Mouse (Mus musculus) heart, embryonic 10.5 days (tissue): ENCODE measurements at regions not wholly inside any gene's neighbourhood (a gene's known extent, or its start where the extent isn't known, plus 50 kb on each side); places are given as distances from the start of the nearest gene placed in this dataset.

ENCODE experiments used
- DNase-seq: peaks from one replicate; pipeline ENCODE4 v3.0.0-alpha.2; 2017; ENCODE audit warnings: low spot score
- H3K27ac ChIP-seq: fragments of 300-500 bp; sonication (generic); 2 replicates; pipeline ENCODE4 v1.5.1; 2016; ENCODE audit warnings: mild to moderate bottlenecking
- H3K27me3 ChIP-seq: fragments of 300-500 bp; sonication (generic); 2 replicates; pipeline ENCODE4 v1.6.1; 2016; ENCODE audit warnings: mild to moderate bottlenecking; ENCODE audit not compliant: poor library complexity, insufficient read depth, severe bottlenecking
- H3K36me3 ChIP-seq: fragments of 300-500 bp; sonication (generic); 2 replicates; pipeline ENCODE4 v1.6.1; 2016; ENCODE audit warnings: mild to moderate bottlenecking, moderate library complexity
- H3K4me1 ChIP-seq: fragments of 300-500 bp; sonication (generic); 2 replicates; pipeline ENCODE4 v1.6.1; 2016; ENCODE audit warnings: mild to moderate bottlenecking
- H3K4me3 ChIP-seq: fragments of 300-500 bp; sonication (generic); 2 replicates; pipeline ENCODE4 v1.5.1; 2016; ENCODE audit warnings: mild to moderate bottlenecking, moderate library complexity
- H3K9me3 ChIP-seq: fragments of 300-500 bp; sonication (generic); 2 replicates; pipeline ENCODE4 v1.6.1; 2016; ENCODE audit warnings: mild to moderate bottlenecking, moderate library complexity
- WGBS: fragments of 180-500 bp; shearing (Covaris S2); methylation state at CpG from one replicate; pipeline ENCODE4 v1.1.7; 2016; 5-methylcytosine and 5-hydroxymethylcytosine counted together

DNA sequence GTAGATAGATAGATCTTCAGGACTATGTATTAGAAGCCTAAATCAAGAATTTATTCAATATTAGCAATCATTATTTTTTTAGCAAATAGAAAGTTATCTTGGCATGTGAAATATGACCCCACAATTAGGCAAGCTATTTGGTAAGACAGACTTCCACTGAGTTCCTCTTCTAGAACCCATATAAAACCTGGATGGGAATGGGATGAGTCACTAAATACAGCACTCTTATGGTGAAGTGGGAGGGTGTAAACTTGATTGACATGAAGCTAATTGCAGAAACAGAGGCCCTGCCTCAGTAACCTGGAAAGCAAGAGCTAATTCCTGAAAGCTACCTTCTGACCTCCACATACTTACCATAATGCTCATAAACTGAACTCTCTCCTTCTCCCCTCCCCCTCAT is 723.2 kb upstream of the Zeb2 start:
- DNase-seq: no peak
- Histone ChIP-seq H3K4me3 (no peak overlapping the region), H3K4me1 (no peaks in the 10 kb centered on the region), H3K9me3 (no peaks in the 10 kb centered on the region), H3K27me3 (no peaks in the 10 kb centered on the region), H3K27ac (no peak overlapping the region), H3K36me3 (no peaks in the 10 kb centered on the region)

DNA sequence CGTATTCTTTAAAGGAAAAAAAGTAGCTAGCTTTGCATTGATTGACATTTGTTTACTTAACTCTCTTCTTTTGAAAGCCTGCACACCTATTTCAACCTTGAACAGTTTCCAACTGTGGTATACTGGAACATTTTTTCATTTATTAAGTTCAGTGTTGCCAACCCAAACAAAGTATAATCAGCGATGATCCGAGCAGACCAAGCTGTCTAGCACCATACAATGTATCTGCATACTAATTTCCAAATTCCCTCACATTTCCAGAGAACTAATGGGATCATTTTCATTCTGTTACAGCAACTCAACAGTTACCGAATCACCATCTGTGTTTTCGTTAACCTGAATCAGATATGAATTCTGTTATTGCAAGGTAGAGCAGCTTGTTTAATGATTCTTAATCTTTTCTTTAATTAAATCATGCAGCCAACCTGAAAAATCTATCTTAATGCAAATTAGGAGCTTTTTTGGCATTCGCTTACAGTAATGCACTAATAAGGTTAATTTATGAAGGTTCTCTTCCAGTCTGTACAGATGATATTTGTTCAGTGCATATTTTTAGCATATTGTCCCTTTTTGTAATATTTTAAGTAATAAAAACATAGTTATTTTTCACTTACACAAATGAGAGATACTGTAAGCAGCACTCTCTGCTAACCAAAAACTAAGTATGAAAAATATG is 719.5 kb upstream of the Zeb2 start:
- H3K36me3 ChIP-seq: no peaks in the 10 kb centered on the region
- H3K27me3 ChIP-seq: no peaks in the 10 kb centered on the region
- no peaks in the 10 kb centered on the region for H3K9me3 ChIP-seq
- no peak for DNase-seq
- no peaks in the 10 kb centered on the region for H3K4me1 ChIP-seq
- WGBS: 82% methylated on average over 6 of the region's 6 CpGs
- H3K27ac ChIP-seq: no peak overlapping the region
- no peak overlapping the region for H3K4me3 ChIP-seq

DNA sequence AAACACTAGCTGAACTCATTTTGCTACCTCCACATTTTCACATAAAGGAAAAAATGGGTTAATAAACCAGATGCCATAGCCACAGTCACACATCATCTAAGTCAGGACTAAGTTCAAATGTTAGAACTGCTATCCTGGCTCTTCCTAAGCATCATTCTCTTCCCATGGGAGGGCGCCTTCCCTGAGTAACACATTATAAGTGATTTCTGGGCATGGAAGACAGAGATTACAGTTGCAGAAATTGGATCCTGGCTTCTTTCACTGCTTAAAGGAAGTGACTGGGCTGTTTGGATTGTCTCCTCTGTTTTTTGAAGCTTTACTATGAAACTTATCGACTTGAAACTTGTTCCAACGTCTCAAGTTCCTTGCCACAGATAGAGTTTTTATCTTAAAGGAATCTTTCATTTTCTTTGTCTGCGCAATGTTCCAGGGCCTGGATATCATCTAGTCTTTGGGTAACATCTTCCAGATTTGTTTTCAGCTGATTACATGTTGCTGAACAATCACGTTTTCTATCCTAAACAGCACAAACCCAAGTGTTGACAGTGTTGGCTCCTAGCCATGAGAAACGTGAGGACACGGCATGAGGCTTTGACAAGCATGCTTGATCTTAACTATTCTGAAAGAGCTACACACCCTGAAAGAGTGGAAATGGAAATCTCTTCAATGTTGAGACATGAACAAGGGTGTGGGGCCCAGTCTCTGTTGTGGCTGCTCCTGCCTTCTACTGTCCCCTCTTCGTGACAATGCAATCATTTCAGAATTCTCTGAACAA is 700.9 kb upstream of the Zeb2 start:
- WGBS: 58% methylated on average over 8 of the region's 8 CpGs
- no peaks in the 10 kb centered on the region for H3K36me3 ChIP-seq
- H3K27ac ChIP-seq: no peak overlapping the region
- no peaks in the 10 kb centered on the region for H3K4me1 ChIP-seq
- no peaks in the 10 kb centered on the region for H3K9me3 ChIP-seq
- DNase-seq: no peak
- no peaks in the 10 kb centered on the region for H3K27me3 ChIP-seq
- H3K4me3 ChIP-seq: no peak overlapping the region

DNA sequence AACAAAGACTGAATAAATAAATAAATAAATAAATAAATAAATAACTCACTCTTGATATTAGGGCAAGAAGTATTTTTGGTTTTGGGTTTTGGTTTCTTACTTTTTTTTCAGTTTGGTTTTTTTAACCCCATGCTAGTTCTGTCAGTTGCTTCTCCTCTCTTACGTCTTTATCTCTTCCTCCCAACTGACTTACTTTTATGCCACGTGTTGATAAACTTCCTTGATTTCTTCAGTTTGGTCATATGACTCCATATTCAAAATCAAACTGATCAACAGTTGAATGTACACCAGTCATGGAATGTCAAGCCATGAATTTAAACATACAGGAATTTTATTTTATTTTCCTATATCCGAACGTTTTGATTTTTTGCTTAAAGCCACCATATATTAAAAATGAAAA is 697.5 kb upstream of the Zeb2 start:
- Histone ChIP-seq H3K4me3 (no peak overlapping the region), H3K9me3 (no peaks in the 10 kb centered on the region), H3K36me3 (no peaks in the 10 kb centered on the region), H3K27me3 (no peaks in the 10 kb centered on the region), H3K4me1 (no peaks in the 10 kb centered on the region), H3K27ac (no peak overlapping the region)
- 87% methylated on average over 4 of the region's 4 CpGs for whole genome bisulfite sequencing
- no peak for DNase-seq

DNA sequence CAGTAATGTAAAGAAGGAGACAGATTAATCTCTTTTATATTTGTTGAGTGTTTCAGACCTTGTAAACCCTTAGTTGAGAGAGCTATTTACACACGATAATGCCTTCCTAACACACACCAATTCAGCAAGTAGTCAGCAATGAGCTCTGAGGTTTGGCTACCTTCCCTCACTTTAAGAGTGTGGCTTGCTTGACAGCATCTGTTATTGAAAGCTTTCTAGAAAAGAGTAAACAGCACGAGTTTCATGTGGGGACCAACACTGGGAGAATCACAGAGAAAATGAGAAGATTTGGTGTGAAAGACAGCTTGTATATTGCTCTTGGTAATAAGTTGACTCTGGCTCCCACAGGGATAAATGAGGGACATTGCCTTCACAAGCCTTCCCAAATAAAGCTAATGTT is 688.1 kb upstream of the Zeb2 start:
- Histone ChIP-seq H3K27ac (no peak overlapping the region), H3K9me3 (no peaks in the 10 kb centered on the region), H3K4me3 (no peak overlapping the region), H3K36me3 (no peaks in the 10 kb centered on the region), H3K4me1 (no peaks in the 10 kb centered on the region), H3K27me3 (no peaks in the 10 kb centered on the region)
- DNase-seq: no peak
- 64% methylated on average over 2 of the region's 2 CpGs for WGBS

DNA sequence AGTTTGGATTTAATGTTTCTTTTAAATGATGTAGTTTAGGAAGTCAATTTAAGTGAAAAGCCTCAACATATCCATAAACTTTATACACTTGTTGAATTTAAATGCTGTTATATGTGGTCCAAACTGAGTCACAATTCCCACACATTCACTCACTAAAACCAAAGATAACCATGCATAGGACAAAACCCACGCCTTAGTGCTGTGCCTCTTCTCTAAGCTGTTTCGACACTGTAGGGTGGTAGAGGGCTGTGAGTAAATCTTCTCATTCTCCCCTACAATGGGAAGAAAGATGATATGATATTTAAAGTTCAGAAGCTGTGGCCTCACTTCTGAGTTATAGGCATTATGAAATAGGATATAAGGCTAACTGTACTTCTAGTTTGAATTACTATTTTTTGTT is 682.9 kb upstream of the Zeb2 start:
- Histone ChIP-seq H3K36me3 (no peaks in the 10 kb centered on the region), H3K4me3 (no peak overlapping the region), H3K4me1 (no peaks in the 10 kb centered on the region), H3K27ac (no peak overlapping the region), H3K27me3 (no peaks in the 10 kb centered on the region), H3K9me3 (no peaks in the 10 kb centered on the region)
- WGBS: 71% methylated on average over 2 of the region's 2 CpGs
- no peak for DNase-seq

DNA sequence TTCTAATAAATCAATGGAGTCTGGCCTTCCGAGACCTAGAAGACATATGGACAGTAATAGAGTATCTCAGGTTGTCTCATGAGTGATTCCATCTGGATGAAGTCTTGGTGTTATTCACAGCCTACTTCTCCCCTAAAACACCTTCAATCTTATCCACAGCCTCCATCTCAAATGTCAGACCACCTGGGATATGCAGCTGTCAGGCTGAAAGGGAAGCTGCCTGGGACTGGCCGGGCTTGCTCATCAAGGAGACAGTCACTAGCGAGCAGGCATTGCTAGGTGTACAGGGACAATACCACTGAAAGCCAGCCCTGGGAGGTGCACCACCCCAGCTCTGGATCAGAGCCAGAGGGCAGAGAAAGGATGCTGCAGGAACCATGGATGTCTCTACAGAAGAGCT is 676.4 kb upstream of the Zeb2 start:
- Histone ChIP-seq H3K4me1 (no peaks in the 10 kb centered on the region), H3K36me3 (no peaks in the 10 kb centered on the region), H3K9me3 (no peaks in the 10 kb centered on the region), H3K27ac (no peak overlapping the region), H3K4me3 (no peak overlapping the region), H3K27me3 (no peaks in the 10 kb centered on the region)
- WGBS: 69% methylated on average over 3 of the region's 3 CpGs
- no peak for DNase-seq

DNA sequence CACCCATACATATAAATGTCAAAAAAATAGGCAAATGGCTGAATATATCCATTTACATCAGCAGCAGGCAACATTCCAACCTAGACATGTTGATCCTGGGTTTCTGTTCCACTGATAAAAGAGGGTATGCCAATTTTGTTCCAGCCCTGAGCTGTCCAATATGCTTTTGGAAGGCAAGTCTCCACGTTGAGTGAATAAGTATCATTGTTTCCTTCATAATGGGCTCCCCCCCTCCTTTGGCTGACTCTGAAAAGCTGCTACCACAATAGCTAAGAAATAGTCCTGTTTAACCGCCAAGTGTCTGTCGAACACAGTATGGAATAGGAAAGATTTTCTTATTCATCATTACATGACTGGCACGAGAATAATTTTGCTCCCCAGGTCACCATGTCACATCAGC is 672.5 kb upstream of the Zeb2 start:
- no peaks in the 10 kb centered on the region for H3K4me1 ChIP-seq
- no peaks in the 10 kb centered on the region for H3K9me3 ChIP-seq
- no peaks in the 10 kb centered on the region for H3K27me3 ChIP-seq
- DNase-seq: no peak
- H3K36me3 ChIP-seq: no peaks in the 10 kb centered on the region
- no peak overlapping the region for H3K27ac ChIP-seq
- 75% methylated on average over 4 of the region's 4 CpGs for WGBS
- no peak overlapping the region for H3K4me3 ChIP-seq

DNA sequence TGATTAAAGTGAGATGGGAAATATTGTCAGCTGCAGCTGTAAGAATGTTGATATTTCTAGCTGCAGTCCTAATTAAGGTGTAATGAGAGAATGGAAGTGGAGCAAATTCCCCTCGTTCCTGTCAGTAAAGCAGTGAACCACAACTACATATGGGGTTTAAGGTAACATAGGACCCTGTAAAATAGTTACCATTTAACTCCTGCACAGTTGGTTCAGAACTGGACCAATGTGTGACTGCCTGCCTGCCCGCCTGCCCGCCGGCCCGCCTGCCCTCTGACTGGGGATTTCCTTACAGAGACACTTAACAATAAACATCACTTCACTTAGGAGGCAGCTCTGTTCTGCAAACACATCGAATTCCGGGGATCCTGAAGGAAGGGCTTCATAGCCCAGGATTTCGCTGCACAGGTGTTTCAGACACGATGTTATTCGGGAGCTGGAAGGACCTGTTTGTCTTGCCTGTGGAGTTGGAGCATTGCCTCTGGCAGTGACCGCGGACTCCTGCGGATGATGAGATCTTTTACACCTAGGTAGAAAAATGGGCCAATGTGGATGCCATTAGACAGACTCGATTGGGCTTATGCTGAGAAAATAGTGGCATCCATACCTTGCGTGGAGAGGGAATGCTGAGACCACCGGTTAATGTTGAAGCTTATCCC is 670.7 kb upstream of the Zeb2 start:
- DNase-seq: no peak
- H3K9me3 ChIP-seq: no peaks in the 10 kb centered on the region
- WGBS: 64% methylated on average over 16 of the region's 16 CpGs

DNA sequence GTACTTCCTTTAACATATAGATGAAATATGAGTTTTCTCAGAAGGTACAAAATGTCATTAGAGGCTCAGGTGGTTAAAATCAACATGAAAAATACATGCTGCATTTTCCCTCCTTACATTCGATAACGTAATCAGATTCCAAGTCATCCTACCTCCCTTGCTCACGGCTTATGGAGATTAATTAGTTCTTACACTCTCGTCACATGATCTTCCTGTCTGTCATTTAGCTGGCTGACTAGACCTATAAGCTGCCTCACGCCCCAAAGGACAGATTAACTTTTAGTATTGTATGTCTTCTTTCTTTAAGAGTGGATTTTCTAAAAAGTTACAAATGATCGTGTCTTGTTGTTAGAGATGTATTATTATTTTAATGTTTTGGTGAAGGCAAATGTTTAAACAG is 669.6 kb upstream of the Zeb2 start:
- H3K36me3 ChIP-seq: no peaks in the 10 kb centered on the region
- DNase-seq: no peak
- no peak overlapping the region for H3K4me3 ChIP-seq
- no peaks in the 10 kb centered on the region for H3K4me1 ChIP-seq
- no peak overlapping the region for H3K27ac ChIP-seq
- no peaks in the 10 kb centered on the region for H3K9me3 ChIP-seq
- 75% methylated on average over 6 of the region's 6 CpGs for WGBS
- H3K27me3 ChIP-seq: no peaks in the 10 kb centered on the region

More for the DNA sequence above, 670.7 kb upstream of the Zeb2 start:
- no peak overlapping the region for H3K4me3 ChIP-seq
- H3K4me1 ChIP-seq: no peaks in the 10 kb centered on the region
- H3K27me3 ChIP-seq: no peaks in the 10 kb centered on the region
- H3K36me3 ChIP-seq: no peaks in the 10 kb centered on the region
- H3K27ac ChIP-seq: no peak overlapping the region

DNA sequence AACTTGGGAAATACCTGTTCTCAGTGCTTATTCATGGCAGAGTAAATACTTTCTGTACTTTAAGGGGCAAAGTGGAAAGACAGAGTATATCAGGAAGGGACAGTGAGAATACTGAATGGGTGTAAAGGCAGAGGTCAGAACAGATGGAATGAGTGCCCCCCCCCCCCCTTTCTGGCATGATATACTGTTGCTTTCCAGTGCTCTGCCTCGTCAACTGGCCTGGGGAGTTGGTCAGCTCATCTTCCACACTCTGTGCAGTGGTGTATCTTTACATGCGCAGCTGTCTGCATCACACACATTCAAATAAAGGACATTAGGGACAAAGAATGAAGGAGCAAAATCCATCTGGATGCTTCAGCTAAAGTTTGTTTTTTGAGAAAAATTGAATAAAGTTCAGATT is 668.5 kb upstream of the Zeb2 start:
- no peaks in the 10 kb centered on the region for H3K27me3 ChIP-seq
- DNase-seq: no peak
- no peaks in the 10 kb centered on the region for H3K36me3 ChIP-seq
- 79% methylated on average over 2 of the region's 2 CpGs for WGBS
- no peaks in the 10 kb centered on the region for H3K4me1 ChIP-seq
- no peaks in the 10 kb centered on the region for H3K9me3 ChIP-seq
- H3K27ac ChIP-seq: no peak overlapping the region
- H3K4me3 ChIP-seq: no peak overlapping the region

DNA sequence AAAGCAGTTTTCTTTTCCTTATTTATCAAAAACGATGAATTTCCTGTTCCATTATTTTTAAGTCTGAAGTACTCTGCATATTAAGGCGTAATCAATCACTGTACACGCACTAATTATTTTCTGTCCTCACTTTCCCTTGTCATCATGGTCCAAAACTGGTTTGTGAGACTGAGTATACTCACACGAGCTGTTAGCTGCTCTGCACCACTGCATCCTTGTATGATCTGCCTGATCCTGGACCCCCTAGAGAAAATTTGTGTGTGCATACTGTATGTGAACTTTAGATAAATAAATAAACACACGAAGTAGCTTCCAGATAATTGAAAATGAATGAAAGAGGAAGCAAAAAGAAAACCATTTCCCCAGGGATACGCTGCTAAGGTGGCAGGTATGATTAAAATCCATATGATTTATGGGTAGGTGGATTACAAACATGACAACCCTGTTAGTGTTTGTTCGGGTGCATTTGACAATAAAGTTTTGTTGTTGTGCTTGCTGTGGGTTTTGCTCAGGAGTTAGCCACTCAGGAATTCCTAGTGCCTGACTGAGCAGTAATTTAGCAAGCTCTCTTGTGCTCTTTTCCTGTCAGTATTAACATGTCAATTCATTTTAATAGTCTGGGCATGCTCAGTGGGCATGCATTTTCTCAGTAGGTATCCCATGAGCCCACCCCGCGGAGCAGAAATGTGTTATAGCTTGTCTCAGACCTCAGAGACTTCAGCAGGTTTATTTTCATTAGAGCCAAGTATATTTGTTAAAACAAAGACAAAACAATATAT is 666.6 kb upstream of the Zeb2 start:
- DNase-seq: no peak
- WGBS: 75% methylated on average over 9 of the region's 9 CpGs

DNA sequence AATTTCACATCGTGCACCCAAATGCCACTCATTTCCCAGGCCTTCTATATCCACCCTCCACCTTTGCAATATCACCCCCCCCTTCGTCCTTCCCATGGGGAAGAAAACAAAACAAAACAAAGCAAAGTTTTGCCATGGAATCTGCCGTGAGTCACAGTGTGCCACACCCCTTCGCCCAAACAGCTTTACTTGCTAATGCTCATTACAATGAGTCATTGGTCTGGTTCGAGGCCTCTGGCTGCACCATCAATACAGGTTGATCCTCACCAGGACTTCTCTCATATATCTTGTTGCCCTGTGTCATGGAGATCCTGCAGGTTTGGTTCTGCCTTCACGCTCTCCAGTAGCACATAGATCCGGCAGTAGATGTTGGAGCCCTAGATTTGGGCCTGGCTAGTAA is 660.3 kb upstream of the Zeb2 start:
- no peaks in the 10 kb centered on the region for H3K4me1 ChIP-seq
- no peak overlapping the region for H3K27ac ChIP-seq
- H3K9me3 ChIP-seq: no peaks in the 10 kb centered on the region
- no peak for DNase-seq
- no peaks in the 10 kb centered on the region for H3K36me3 ChIP-seq
- 84% methylated on average over 7 of the region's 7 CpGs for WGBS
- H3K27me3 ChIP-seq: no peaks in the 10 kb centered on the region
- H3K4me3 ChIP-seq: no peak overlapping the region

More for the DNA sequence above, 666.6 kb upstream of the Zeb2 start:
- no peaks in the 10 kb centered on the region for H3K9me3 ChIP-seq
- H3K27ac ChIP-seq: no peak overlapping the region
- no peaks in the 10 kb centered on the region for H3K36me3 ChIP-seq
- no peaks in the 10 kb centered on the region for H3K27me3 ChIP-seq
- H3K4me3 ChIP-seq: no peak overlapping the region
- H3K4me1 ChIP-seq: no peaks in the 10 kb centered on the region
